Mouse (Mus musculus): Measurements from ENCODE around the gene Ifitm7. TPM values are rescaled to one million over a fixed set of nuclear protein-coding genes. Genes with fewer than 3 reads are reported as not detected.

Ifitm7 gene
- polyA plus RNA-seq, 1 experiment, result not detected

GRCm38 (mm10) chr16:13946306-13946705 lies 40.4 kb downstream of the Ifitm7 start:
- H3K27ac ChIP-seq (ENCODE audit: insufficient read depth, low read depth, low read length), result no peak overlapping the region
- H3K4me3 ChIP-seq (ENCODE audit: insufficient read depth, low read depth, low read length), result no peak overlapping the region
- WGBS, result 90% methylated on average over 1 of the region's 1 CpGs
- no peak for TF ChIP-seq POLR2A (IDR thresholded peaks at IDR 0.05; ENCODE audit: insufficient read depth, low read depth, low read length)
- no peak for TF ChIP-seq CTCF (IDR thresholded peaks at IDR 0.05; ENCODE audit: insufficient read depth, low read depth, low read length)
- H3K4me1 ChIP-seq (ENCODE audit: control insufficient read depth, insufficient read depth, low read length), result peaks cover 3% of the 10 kb centered on the region; the same call in 1 of the 2 replicates

GRCm38 (mm10) chr16:13945153-13945552 lies 41.5 kb downstream of the Ifitm7 start:
- Histone ChIP-seq H3K27ac (ENCODE audit: insufficient read depth, low read depth, low read length) (no peak overlapping the region), H3K4me3 (ENCODE audit: insufficient read depth, low read depth, low read length) (no peak overlapping the region), H3K4me1 (ENCODE audit: control insufficient read depth, insufficient read depth, low read length) (peaks cover 6% of the 10 kb centered on the region; the same call in 1 of the 2 replicates)
- WGBS, result 68% methylated on average over 4 of the region's 4 CpGs
- TF ChIP-seq CTCF (IDR thresholded peaks at IDR 0.05; ENCODE audit: insufficient read depth, low read depth, low read length) (no peak), POLR2A (IDR thresholded peaks at IDR 0.05; ENCODE audit: insufficient read depth, low read depth, low read length) (no peak)

GRCm38 (mm10) chr16:13944752-13945151 lies 41.9 kb downstream of the Ifitm7 start:
- TF ChIP-seq POLR2A (IDR thresholded peaks at IDR 0.05; ENCODE audit: insufficient read depth, low read depth, low read length) (no peak), CTCF (IDR thresholded peaks at IDR 0.05; ENCODE audit: insufficient read depth, low read depth, low read length) (no peak)
- Histone ChIP-seq H3K4me1 (ENCODE audit: control insufficient read depth, insufficient read depth, low read length) (peaks cover 7% of the 10 kb centered on the region; the same call in 1 of the 2 replicates), H3K4me3 (ENCODE audit: insufficient read depth, low read depth, low read length) (no peak overlapping the region), H3K27ac (ENCODE audit: insufficient read depth, low read depth, low read length) (no peak overlapping the region)
- 89% methylated on average over 5 of the region's 5 CpGs for WGBS

GRCm38 (mm10) chr16:13944178-13944577 lies 42.5 kb downstream of the Ifitm7 start:
- WGBS, result 64% methylated on average over 4 of the region's 4 CpGs

GRCm38 (mm10) chr16:13940847-13941395 lies 45.8 kb downstream of the Ifitm7 start:
- WGBS, result 2% methylated on average over 34 of the region's 34 CpGs
- Histone ChIP-seq H3K4me3 (ENCODE audit: insufficient read depth, low read depth, low read length) (peak overlapping the region; percentile 65), H3K27ac (ENCODE audit: insufficient read depth, low read depth, low read length) (0 out of 2 replicates have a peak overlapping the region, but pooled peaks have one; percentile 2), H3K4me1 (ENCODE audit: control insufficient read depth, insufficient read depth, low read length) (peaks cover 7% of the 10 kb centered on the region; the same call in 1 of the 2 replicates)
- TF ChIP-seq CTCF (IDR thresholded peaks at IDR 0.05; ENCODE audit: insufficient read depth, low read depth, low read length) (no peak), POLR2A (IDR thresholded peaks at IDR 0.05; ENCODE audit: insufficient read depth, low read depth, low read length) (no peak)

More at GRCm38 (mm10) chr16:13944178-13944577, 42.5 kb downstream of the Ifitm7 start:
- Histone ChIP-seq H3K27ac (ENCODE audit: insufficient read depth, low read depth, low read length) (no peak overlapping the region), H3K4me1 (ENCODE audit: control insufficient read depth, insufficient read depth, low read length) (peaks cover 7% of the 10 kb centered on the region; the same call in 1 of the 2 replicates), H3K4me3 (ENCODE audit: insufficient read depth, low read depth, low read length) (no peak overlapping the region)
- TF ChIP-seq CTCF (IDR thresholded peaks at IDR 0.05; ENCODE audit: insufficient read depth, low read depth, low read length) (no peak), POLR2A (IDR thresholded peaks at IDR 0.05; ENCODE audit: insufficient read depth, low read depth, low read length) (no peak)

GRCm38 (mm10) chr16:13940139-13940846 lies 46.4 kb downstream of the Ifitm7 start:
- Histone ChIP-seq H3K4me1 (ENCODE audit: control insufficient read depth, insufficient read depth, low read length) (peaks cover 7% of the 10 kb centered on the region; the same call in 1 of the 2 replicates), H3K27ac (ENCODE audit: insufficient read depth, low read depth, low read length) (0 out of 2 replicates have a peak overlapping the region, but pooled peaks have one; percentile 2), H3K4me3 (ENCODE audit: insufficient read depth, low read depth, low read length) (peak overlapping the region; percentile 65)
- WGBS, result 4% methylated on average over 28 of the region's 28 CpGs
- peak; percentile 37; the same call in 1 of the 2 replicates for TF ChIP-seq POLR2A (IDR thresholded peaks at IDR 0.05; ENCODE audit: insufficient read depth, low read depth, low read length)
- TF ChIP-seq CTCF (IDR thresholded peaks at IDR 0.05; ENCODE audit: insufficient read depth, low read depth, low read length), result no peak

Other genes with a start within 250 kb of the Ifitm7 start
- not detected in 2 replicates for gene Rrn3, start 206.2 kb downstream of the Ifitm7 start, polyA plus RNA-seq (2012; ENCODE audit: insufficient read depth, insufficient read length, low replicate concordance, missing spikeins)
- gene Ntan1, start 168.0 kb downstream of the Ifitm7 start, polyA plus RNA-seq (2012; ENCODE audit: insufficient read depth, insufficient read length, low replicate concordance, missing spikeins), result not detected in 2 replicates
- gene Pdxdc1, start 83.8 kb downstream of the Ifitm7 start, polyA plus RNA-seq (2012; ENCODE audit: insufficient read depth, insufficient read length, low replicate concordance, missing spikeins), result not detected in 2 replicates
- gene Mpv17l, start 83.7 kb downstream of the Ifitm7 start, polyA plus RNA-seq (2012; ENCODE audit: insufficient read depth, insufficient read length, low replicate concordance, missing spikeins), result not detected in 2 replicates
- 782 TPM in 1 of 2 replicates, not detected in the other for gene 2900011O08Rik, start 284 bp downstream of the Ifitm7 start, polyA plus RNA-seq (2012; ENCODE audit: insufficient read depth, insufficient read length, low replicate concordance, missing spikeins)
- not detected in 2 replicates for gene Nde1, start 176.4 kb upstream of the Ifitm7 start, polyA plus RNA-seq (2012; ENCODE audit: insufficient read depth, insufficient read length, low replicate concordance, missing spikeins)
- gene Marf1, start 176.5 kb upstream of the Ifitm7 start, polyA plus RNA-seq (2012; ENCODE audit: insufficient read depth, insufficient read length, low replicate concordance, missing spikeins), result 65.1 TPM in 1 of 2 replicates, not detected in the other

All from olfactory bulb, adult 2 months (tissue).